Mouse (Mus musculus): ENCODE results near the gene Cdk14.
"Not testable (repeated sequence)": the region's sequence is repeated elsewhere in the genome, so short reads cannot be mapped to it uniquely, and the experiment has no call there.

Cdk14 gene

DNA sequence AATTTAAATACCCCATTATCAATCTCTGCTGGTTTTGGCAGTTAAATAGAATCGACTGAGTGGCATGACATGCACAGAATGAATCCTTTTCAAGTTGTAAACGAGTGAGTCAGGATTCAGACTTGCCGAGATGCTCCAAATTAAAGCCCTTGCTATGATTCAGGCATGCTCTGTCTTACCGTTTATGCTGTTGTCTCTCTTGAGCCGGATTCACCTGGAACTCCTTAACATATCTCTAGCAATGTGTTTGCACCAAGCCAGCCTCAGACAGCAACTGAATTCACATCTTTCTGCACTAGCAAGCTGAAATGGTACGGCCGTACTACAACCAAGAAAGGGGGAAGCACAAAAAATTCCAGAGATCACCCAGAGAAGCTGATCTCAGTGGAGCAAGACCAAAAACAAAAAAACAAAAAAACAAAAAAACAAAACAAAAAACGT lies 154.7 kb downstream of the Cdk14 start:
- no peak for DNase-seq (ENCODE audit: low spot score in 2 of 2)

DNA sequence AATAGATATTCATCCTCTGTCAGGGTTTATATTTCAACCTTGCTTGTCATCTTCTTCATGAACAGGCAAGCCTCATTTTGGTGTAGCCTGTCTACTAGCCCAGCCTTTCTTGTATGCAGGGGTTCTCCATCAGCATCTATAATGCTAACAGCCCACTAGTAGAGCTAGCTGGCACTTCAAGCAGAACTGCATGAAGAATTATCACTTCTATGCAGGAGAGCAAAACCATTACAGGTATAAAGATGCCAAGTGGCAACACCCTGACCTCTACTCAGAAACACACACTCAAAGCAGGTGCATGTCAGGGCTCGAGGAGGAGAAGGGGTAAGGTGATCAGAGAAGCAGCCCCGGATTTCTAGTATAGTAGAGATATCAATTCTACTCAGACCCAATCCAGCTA lies 155.4 kb downstream of the Cdk14 start:
- no peak for DNase-seq (ENCODE audit: low spot score in 2 of 2)

DNA sequence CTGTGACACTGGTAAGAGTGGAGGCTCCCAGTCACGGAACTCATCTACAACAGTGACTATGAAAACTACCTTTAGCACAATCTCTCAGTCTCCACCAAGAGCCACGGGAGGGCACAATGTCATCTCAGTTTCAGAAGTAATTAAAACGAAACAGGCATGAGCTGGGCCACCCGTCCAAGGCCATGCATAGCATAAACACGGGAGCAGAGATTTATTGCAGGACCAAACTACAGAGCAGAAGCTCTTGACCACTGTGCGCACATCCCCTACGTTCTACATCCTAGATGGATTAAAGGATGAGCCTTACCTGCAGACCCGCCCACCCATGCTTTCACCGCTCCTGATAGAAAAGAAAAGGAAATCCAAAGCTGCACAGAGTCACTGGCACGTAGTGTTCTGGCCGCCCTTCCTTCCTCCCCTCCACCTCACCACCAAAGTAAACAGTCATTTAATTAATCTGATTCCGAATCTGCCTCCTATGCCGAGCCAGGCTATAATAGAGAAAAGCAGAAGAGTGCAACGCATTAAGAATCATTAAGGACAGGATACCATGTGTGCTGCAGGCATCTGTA lies 158.3 kb downstream of the Cdk14 start:
- DNase-seq (ENCODE audit: low spot score in 2 of 2), result no peak

DNA sequence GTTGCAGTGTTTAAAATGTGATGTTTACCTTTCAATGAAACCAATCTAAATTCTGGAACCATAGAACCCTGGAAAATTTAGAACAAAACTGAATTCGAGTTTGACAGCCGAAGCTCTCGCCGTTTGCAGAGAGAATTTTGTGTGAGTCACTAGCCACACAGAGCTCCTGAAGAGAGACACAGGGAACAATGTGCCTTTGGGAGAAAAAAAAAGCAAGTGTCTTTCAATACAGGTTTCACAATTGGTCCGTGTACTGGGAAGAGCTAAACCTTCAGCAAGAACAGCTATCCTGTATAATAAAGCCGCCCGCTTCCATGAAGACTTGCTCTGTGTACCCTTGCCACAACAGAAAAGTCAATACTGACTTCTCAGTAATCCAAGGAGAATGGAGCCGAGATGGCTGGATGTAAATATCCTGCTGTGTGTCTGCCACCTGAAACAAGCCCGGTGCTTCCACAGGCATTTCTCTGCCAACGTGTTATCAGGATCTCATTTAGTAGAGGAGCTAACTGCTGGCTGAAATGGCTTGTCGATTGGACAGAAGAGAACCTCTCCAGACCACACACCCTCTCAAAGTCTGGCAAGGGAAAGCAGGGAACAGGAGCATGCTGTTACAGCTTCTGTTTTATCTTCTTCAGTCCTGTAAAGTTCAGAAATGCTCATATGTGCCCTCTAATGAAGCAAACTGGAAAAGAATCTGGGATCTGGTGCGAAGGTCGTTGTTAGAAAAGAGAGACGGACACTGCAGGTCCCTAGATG lies 159.0 kb downstream of the Cdk14 start:
- no peak for DNase-seq (ENCODE audit: low spot score in 2 of 2)

DNA sequence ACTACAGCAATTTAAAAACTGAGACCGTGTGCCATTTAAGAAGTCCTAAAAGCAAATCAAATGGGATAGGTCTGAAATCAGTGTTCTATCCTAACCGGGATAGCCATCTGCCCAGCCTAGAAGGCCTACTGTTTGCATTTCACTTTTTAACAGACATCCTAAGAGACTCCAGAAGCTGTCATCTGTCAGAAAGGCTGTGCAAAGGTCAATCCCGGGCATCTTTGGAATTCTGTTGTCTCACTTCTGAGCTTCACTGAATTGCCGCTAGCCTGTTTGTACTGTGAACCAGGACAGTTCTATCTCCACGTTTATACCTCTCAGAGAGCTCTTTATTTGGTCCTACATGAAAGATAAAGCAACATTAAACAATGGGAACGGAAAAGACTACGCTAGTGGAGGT lies 159.8 kb downstream of the Cdk14 start:
- no peak for DNase-seq (ENCODE audit: low spot score in 2 of 2)

DNA sequence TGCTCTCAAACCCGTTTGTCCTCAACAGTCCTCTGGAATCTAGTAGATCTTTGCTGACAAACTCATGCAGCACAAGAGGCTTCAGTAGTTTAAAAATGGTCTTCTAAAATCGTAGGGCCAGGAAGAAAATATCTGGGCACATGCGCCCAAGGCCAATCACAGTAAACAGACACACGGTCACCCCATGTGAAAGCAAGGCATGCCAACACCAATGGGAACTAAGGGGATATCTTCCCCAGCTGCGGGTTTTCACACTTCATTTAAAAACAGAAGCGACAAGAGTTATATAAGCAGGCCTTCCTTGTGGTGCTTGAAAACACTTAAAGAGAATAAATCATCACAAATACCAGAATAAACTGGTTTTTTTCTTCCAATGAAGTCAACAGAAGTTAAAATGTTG lies 165.7 kb downstream of the Cdk14 start:
- DNase-seq (ENCODE audit: low spot score in 2 of 2), result no peak

DNA sequence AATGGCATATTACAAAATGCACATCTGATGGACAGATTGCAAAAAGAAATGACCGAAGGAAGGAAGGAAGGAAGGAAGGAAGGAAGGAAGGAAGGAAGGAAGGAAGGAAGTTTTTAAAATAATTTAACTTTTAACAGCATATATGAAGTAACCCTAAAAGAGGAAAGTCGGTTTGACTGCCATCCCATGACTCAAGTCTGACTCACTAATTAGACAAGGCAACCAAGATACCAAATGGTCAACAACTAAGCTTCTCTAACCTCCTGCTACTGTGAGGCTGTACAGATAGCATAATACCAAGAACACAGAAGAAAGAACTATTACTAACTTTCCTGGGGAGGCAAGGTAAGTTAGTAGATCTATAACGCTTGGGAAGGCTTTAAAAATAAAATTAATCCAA lies 166.9 kb downstream of the Cdk14 start:
- DNase-seq (ENCODE audit: low spot score in 2 of 2), result no peak

DNA sequence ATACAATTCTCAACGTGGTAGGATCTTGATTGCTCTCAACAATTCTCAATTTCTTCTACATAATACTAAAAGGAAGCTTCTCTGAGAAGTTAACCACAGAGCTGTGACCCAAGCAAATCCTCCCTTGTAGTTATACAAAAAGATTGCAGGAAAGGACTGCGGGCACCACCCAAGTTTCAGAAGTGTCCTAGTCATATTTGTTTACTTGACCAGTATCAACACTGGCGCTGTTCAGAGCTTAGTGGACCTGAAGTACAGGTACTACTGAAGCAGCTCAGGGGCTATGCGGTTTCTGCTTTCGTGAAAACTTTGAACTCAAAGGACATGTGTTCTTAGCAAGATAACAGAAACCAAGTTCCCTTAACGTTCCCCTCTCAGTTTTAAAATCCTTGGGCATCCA lies 172.4 kb downstream of the Cdk14 start:
- no peak for DNase-seq (ENCODE audit: low spot score in 2 of 2)

DNA sequence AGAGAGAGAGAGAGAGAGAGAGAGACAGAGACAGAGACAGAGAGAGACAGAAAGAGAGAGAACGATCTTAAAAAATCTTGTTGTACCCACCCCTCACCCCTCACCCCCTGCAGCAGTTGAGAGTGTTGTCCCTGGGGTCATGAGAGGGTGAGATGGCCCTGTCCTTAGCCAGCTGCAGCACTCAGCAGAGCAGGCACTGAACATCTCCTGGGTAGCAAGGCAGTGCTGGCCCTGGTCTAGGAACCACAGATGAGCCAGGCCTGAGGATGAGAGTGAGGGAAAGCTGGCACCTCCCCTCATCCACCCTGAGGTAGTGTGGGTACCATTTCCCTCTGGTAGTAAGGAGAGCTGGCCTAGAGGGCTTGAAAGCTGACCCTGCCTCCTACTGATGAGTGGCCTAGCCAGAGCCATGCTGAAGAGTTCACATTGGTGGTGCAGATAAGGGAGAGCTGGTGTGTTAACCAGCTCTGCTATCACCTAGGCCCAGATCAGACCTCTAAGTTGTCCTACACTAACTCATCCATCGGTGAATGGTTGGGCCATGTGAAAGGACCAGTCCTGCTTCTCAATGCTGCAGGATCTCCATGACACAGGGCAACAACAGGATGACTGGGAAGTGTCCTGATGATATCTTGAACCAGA lies 173.5 kb downstream of the Cdk14 start:
- DNase-seq (ENCODE audit: low spot score in 2 of 2), result no peak

DNA sequence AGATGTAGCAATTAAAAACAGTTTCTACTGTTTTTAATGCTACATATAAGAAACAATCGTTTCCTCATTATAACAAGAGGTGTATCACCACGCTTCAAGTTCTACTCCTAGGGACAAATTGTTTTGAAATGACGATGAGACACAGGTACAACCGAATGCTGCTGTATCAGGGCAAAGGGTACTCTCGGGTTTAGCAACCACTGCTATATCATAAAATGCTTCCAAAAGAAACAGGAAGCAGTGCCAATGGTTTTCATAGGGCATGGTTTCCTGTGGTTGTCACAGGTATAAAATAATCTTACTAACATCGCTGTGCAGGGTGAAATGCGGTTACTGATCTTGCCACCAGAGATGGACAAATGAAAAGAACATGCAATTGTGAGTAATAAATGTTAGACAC lies 174.9 kb downstream of the Cdk14 start:
- DNase-seq (ENCODE audit: low spot score in 2 of 2), result no peak

DNA sequence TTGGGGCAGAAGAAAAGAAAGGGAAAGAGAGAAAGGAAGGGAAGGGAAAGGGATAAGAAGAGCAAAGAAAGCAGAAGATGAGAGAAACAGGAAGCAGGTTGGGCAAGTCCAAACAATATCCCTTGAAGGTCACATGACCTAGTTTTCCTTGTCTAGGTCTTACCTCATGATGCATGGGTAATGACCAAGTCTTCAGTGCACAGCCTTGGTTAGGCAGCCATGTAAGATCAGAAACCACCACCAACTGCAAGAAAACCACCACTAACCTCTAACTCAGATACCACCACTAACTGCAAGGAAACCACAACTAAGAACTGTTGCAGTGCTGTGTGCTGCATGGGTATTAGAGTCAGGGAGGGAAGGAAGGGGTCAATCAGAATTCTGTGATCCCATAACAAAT lies 176.5 kb downstream of the Cdk14 start:
- DNase-seq (ENCODE audit: low spot score in 2 of 2), result no peak

DNA sequence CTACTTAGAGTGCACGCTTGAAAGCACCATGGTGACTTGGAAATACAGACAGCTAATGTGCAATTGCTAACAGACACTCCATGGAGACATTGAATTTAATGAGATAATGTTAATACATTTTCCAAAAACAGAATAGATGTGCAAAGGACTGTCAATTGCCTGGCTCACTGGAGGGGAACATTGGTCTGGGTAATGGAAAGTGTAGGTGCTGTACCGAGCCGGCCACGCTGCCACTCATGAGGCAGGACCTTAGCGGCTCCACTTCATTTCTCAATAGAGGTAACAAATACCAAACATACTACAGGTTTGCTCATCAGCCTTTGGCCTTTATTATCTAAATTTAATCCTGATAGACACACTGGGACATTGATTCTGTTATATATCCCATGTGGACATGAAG lies 177.4 kb downstream of the Cdk14 start:
- no peak for DNase-seq (ENCODE audit: low spot score in 2 of 2)

DNA sequence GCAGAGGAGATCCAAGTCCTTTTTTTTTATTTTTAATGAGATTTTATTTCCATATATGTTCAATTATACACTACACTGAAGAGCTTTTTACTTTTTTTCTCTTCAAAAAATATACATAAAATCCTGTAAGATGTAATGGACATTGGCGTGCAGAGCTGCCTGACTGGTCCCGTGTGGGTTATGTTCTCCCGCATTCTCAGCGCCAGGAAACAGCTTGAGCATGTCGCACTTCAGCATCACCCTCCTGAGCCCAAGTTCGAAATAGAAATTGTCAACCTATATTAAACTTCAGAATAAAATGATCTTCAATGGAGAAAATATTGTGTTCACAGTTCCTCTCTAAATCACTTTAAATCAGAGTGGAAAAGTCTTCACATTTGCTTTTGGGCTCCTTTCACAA lies 179.0 kb downstream of the Cdk14 start:
- DNase-seq (ENCODE audit: low spot score in 2 of 2), result no peak

DNA sequence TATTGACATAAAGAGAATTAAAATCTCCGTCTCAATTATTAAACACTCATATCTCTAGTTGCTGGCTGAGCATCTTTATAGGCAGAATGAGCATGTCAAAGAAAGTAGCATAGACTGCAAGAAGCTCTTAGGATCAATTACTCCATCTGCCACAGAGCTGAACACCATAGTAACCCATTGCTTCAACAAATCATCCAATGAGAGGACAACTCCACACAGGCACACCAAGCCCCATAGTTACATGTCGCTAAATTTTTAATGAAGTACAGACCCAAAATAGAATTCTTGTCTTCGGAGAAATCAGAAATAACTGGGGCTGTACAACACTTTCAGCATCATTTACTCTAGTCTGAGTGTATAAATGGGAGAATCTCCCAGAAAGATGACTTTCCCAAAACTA lies 180.0 kb downstream of the Cdk14 start:
- no peak for DNase-seq (ENCODE audit: low spot score in 2 of 2)

DNA sequence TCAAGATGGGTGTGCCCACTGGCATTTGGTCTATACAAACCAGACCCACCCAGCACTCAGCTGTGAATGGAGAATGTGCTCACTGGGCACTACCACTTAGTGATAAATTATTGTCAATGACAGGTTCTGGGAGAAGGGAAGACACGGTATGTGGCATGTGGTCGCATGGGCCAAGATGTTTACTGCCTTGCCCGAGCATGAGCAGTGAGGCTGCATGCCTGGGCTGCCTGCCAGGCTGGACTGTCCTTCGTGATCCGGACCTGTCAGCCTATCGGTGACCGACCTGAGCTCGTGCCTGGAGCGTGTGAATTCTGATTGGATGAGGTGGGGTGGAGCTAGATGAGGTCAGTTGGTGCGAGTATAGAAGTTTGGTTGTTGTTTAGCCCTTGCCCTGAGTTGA lies 185.2 kb downstream of the Cdk14 start:
- DNase-seq (ENCODE audit: low spot score in 2 of 2), result not testable (repeated sequence)

DNA sequence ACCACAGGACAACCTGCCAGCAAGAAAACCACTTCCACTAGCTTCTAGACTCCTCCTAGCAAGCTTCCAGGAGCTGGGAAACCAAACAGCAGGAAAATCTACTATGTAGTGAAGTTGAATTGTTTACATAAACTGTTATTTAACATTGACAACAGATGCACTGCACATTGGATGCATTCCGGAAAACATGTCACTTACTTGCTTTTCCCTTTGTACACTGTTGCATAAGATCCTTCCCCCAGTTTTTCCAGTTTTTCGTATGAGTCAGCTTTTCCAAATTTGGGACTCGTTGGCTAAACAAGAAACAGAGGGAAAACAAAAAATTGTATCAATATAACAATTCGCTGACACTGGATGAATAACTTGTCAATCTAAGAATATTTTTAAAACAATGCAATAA lies 193.1 kb downstream of the Cdk14 start:
- DNase-seq (ENCODE audit: low spot score in 2 of 2), result no peak

DNA sequence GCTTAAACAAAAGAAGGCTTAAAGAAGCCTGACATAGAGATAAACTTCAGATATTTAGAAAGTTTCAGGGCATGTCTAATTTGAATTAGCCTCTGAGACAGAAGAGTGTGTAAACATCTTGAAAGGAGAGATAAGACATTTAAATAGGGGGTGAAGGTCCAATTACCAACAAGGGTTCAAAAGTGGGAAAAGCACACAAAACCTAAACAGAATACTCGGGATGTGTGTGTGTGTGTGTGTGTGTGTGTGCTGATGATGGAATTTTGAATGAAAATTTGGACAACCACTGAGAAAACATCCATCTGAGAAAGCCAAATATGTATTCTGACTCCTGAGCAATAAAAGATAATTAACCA lies 208.4 kb downstream of the Cdk14 start:
- DNase-seq (ENCODE audit: low spot score in 2 of 2), result no peak

DNA sequence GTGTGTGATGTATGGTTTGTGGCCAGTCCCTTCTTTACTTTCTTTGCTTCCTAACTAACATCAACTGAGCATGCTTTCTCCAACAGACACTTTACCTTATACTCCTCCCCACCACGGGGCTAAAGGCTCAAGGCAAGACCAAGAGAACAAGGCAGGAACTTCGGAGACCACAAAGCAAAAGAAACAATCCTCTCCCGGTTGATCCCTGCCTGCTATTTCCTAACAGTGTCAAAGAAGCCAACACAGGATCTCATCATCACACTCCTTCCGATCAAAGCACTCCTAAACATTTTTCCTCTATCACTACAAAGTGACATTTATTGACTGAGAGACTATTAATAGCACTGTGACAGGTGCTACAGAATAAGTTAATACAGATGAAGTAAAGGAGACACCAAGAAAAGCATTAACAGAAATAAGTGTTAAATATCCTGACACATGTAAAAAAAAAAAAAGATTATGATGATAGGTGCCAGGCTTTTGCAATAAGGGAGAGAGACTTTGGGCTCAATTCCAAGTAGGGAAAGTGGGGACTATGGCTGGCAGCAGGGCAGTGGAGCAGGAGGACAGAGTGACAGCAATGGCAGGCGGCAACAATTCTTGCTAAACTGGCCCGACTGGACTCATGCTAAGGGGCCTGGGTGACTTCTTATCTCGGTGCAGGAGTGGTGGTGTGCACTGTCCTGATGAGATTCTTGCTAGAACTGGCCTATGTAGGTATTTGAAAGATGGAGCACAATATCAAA lies 208.9 kb downstream of the Cdk14 start:
- DNase-seq (ENCODE audit: low spot score in 2 of 2), result peak; percentile 42 to 64

DNA sequence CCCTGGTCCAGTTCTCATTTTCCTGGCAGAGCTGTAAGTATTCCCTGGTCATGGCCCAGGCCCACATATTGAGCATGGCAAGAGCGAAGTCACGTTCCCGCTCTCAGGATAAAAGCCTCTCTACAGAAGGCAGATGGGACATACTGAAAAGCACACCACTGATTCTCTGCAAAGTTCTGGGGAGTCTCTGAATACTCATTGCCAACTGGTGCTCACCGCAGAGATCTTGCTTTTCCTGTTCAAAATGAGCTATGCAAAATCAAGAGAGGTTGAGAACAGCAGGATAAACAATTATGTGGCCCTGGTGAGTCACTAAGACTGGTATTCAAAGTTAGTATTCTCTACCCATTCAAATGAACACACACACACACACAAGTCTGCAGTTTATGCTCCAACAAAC lies 212.1 kb downstream of the Cdk14 start:
- DNase-seq (ENCODE audit: low spot score in 2 of 2), result no peak

DNA sequence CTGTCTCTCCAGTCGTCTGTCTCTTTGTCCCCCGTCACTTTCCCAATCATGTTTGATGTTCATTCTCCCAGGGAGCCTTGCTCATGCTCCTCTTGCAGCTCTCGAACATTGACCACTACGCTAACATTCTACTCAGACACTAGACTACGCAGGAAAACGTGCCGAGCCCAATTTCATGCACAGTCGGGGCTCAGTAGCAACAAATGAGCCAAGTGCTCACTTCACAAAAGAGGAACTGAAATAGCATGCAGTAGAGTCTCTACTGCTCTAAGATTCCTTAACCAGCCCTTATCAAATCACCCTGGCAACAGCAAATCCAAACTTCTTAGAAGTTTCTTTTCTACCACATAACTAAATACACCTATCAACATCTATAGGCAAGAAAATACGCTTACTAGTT lies 214.1 kb downstream of the Cdk14 start:
- DNase-seq (ENCODE audit: low spot score in 2 of 2), result no peak

DNA sequence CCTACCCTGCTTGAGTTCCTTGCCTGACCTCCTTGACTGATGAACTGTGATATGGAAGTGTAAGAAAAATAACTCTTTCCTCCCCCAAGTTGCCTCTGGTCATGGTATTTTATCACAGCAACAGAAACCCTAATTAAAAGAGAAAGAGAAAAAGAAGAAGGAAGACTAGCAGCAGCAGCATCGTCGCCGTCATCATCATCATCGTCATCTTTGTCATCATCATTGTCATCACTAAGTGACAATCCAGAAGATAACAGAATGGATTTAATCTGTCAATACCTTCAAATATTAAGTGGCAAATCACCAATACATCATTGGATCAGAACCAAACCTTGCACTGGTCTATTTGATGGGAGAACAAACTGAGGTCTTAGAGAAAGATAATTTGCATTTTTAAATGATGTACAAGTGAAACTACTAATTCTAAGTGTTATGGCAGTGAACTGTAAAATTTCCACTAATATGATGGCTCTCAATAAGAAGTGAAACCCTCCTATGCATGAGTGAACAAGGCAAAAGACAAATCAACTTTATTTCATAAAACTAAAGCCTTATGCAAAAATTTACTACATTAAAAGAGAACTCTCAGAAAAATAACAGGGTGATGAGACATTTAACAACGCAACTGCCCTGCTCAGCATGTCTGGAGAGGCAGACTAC lies 225.4 kb downstream of the Cdk14 start:
- no peak for DNase-seq (ENCODE audit: low spot score in 2 of 2)

DNA sequence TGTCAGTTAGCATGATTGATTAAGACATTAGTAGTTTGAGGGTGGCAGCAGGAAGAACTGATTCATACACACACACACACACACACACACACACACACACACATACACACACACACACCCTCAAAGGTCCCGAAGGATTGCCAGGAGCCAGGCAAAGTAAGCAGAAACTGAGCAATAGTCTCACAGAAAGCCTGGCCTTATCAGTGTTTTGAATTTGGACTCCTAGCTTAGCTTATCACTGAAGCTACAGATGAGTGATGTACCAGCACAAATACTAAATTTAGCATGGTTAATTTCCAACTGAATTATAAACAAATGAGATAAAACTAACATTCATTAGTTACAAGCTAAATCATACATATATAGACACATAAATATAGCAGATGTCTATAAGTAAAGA lies 230.5 kb downstream of the Cdk14 start:
- no peak for DNase-seq (ENCODE audit: low spot score in 2 of 2)

All from urinary bladder, postnatal 36 days (tissue).